Mouse (Mus musculus) limb, embryonic 10.5 days (tissue): ENCODE data around the gene Sec24b. TPM values are rescaled to one million over a fixed set of nuclear protein-coding genes. Genes with fewer than 3 reads are reported as not detected.

Source experiments
- DNase-seq: peaks from one replicate; pipeline ENCODE4 v3.0.0-alpha.2; 2017; ENCODE audit warnings: low spot score
- H3K27ac ChIP-seq: fragments of 300-500 bp; sonication (generic); 2 replicates; pipeline ENCODE4 v1.5.1; 2016; ENCODE audit warnings: mild to moderate bottlenecking
- H3K27me3 ChIP-seq: fragments of 300-500 bp; sonication (generic); 2 replicates; pipeline ENCODE4 v1.6.1; 2016; ENCODE audit warnings: low read depth, mild to moderate bottlenecking; ENCODE audit not compliant: poor library complexity, severe bottlenecking
- H3K36me3 ChIP-seq: fragments of 300-500 bp; sonication (generic); 2 replicates; pipeline ENCODE4 v1.6.1; 2016; ENCODE audit warnings: mild to moderate bottlenecking, moderate library complexity
- H3K4me1 ChIP-seq: fragments of 300-500 bp; sonication (generic); 2 replicates; pipeline ENCODE4 v1.6.1; 2016
- H3K4me3 ChIP-seq: fragments of 300-500 bp; sonication (generic); 2 replicates; pipeline ENCODE4 v1.5.1; 2016; ENCODE audit warnings: mild to moderate bottlenecking, moderate library complexity
- H3K9me3 ChIP-seq: fragments of 300-500 bp; sonication (generic); replicated peaks from 2 replicates; pipeline ENCODE4 v1.6.1; 2016; ENCODE audit warnings: mild to moderate bottlenecking
- WGBS: fragments of 180-500 bp; shearing (Covaris S2); methylation state at CpG from one replicate; pipeline ENCODE4 v1.1.7; 2016; 5-methylcytosine and 5-hydroxymethylcytosine counted together
- polyA plus RNA-seq: library from polyadenylated mRNA; unstranded; fragments of >200 nt; fragmentation: Nextera tagmentation; extraction: Ambion mirVana; gene quantifications from 2 replicates; pipeline ENCODE4 v1.2.1, GENCODE M21; 2016

The Sec24b gene
- polyA plus RNA-seq, 1 experiment from 2014 or later = 37.8 TPM

DNA sequence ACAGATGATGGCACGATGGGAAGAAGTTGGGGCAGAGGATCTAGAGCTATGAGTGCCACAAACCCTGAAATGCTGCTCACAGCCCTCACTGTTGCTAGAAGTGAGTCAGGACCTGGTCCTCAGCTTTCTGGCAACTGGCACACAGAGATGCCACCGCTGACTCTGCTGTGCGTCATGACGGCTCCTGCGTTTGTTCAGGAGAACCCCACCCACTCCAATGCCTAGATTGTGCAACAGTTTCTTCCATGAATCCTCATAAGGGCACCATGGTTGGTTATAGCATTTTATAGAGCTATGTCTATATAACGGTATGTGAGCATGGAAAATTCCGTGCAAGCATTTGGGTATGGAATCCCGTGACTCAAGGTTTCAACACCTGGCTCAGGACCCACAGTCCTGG, 96.7 kb downstream of the Sec24b start:
- Histone ChIP-seq H3K27me3 (peaks cover 22% of the 10 kb centered on the region), H3K27ac (no peak overlapping the region), H3K9me3 (no peaks in the 10 kb centered on the region), H3K36me3 (no peaks in the 10 kb centered on the region), H3K4me3 (no peak overlapping the region), H3K4me1 (peaks cover 14% of the 10 kb centered on the region)
- no peak for DNase-seq
- WGBS = 90% methylated on average over 8 of the region's 8 CpGs

GRCm38 (mm10) chr3:129962533-129962932, 98.8 kb downstream of the Sec24b start:
- Histone ChIP-seq H3K27ac (no peak overlapping the region), H3K4me1 (peaks cover 6% of the 10 kb centered on the region; the same call in 1 of the 2 replicates), H3K9me3 (no peaks in the 10 kb centered on the region), H3K27me3 (peaks cover under 1% of the 10 kb centered on the region), H3K36me3 (no peaks in the 10 kb centered on the region), H3K4me3 (no peak overlapping the region)
- DNase-seq = no peak
- WGBS = 70% methylated on average over 8 of the region's 8 CpGs

- WGBS = 86% methylated on average over 4 of the region's 4 CpGs
- DNase-seq = no peak
- no peaks in the 10 kb centered on the region for H3K27me3 ChIP-seq
Measured at GRCm38 (mm10) chr3:129953296-129953695, 108.1 kb downstream of the Sec24b start.

GRCm38 (mm10) chr3:129949158-129949773, 112.1 kb downstream of the Sec24b start:
- Histone ChIP-seq H3K27me3 (no peaks in the 10 kb centered on the region), H3K9me3 (no peaks in the 10 kb centered on the region), H3K4me3 (no peak overlapping the region), H3K27ac (no peak overlapping the region), H3K4me1 (0 out of 2 replicates have a peak, but pooled peaks cover 4% of the 10 kb centered on the region), H3K36me3 (no peaks in the 10 kb centered on the region)
- no peak for DNase-seq
- 82% methylated on average over 5 of the region's 5 CpGs for WGBS

More at GRCm38 (mm10) chr3:129953296-129953695, 108.1 kb downstream of the Sec24b start:
- H3K4me1 ChIP-seq = peaks cover 14% of the 10 kb centered on the region
- H3K9me3 ChIP-seq = no peaks in the 10 kb centered on the region
- H3K27ac ChIP-seq = no peak overlapping the region
- no peak overlapping the region for H3K4me3 ChIP-seq
- H3K36me3 ChIP-seq = no peaks in the 10 kb centered on the region

DNA sequence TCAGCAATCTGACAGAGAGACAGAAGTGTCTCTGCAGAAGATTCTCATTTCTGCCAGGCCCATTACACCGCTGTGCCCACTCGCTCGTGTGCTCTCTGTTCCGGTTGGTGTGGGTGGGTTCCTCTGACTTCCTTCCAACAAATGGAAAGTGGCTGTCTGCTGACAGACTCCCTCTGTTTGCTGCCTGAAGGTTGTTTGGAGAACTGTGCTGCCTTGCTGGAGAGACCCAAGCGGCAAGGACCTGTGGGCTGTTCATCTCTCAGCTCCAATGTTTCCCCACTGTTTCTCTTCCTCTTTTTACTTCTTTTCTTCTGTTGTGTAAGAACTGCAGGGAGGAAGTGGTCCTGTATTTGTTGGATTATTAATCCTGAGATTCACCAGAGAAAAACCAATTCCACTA, 113.0 kb downstream of the Sec24b start:
- WGBS = 96% methylated on average over 5 of the region's 5 CpGs
- Histone ChIP-seq H3K9me3 (no peaks in the 10 kb centered on the region), H3K4me3 (no peak overlapping the region), H3K4me1 (0 out of 2 replicates have a peak, but pooled peaks cover 4% of the 10 kb centered on the region), H3K27ac (no peak overlapping the region), H3K27me3 (no peaks in the 10 kb centered on the region), H3K36me3 (no peaks in the 10 kb centered on the region)
- DNase-seq = no peak

DNA sequence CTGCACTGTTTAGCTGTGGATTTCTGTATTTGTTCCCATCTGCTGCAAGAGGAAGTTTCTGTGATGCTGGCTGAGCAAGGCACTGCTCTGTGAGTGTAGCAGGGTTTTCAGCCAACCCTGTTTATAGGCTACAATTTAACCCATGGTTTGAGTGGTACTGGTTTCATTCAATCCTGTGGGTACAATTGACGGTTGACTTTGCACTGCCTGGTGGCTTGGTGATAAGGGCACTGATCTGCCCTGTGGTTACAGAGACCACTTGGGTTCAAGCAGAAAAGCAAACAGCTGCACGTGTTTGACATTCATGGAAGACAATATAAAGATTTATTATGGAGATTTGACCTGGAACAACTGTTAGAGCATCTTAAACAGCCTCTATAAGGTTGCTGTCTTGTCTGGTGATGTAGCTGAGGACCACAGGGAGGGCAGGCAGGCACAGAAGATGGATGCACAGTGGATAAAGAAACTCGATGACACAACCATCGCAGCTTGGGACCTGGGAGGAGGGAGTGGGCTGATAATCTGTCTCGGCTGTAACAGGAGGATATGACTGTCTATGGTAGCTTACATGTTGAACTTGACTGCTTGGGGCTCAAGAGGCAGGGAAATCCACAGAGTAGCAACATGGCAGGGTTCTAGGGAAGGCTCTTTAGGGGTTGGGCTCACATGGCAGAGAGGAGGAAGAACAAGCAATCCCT, 115.0 kb downstream of the Sec24b start:
- H3K27ac ChIP-seq = 0 out of 2 replicates have a peak overlapping the region, but pooled peaks have one; percentile 30
- no peaks in the 10 kb centered on the region for H3K27me3 ChIP-seq
- 0 out of 2 replicates have a peak, but pooled peaks cover 4% of the 10 kb centered on the region for H3K4me1 ChIP-seq
- no peak overlapping the region for H3K4me3 ChIP-seq
- 76% methylated on average over 5 of the region's 5 CpGs for WGBS
- H3K36me3 ChIP-seq = no peaks in the 10 kb centered on the region
- DNase-seq = no peak
- H3K9me3 ChIP-seq = no peaks in the 10 kb centered on the region

DNA sequence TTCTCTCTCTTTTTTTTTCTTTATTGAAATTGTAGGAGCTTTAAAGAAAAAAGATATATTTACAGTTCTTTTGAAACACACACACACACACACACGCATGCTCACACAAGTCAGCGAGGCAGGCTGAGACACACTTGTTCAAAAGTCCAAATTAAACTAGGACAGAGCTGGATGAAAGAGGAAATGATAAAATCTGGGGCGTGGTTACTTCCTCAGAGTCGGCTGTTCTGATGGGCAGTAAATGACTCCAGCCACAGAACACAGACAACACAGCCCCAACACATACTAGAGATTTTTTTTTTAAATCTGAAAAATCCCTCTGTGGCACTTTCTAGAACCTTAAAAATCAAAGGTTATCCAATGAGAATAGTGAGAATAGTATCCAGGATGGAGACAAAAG, 117.5 kb downstream of the Sec24b start:
- Histone ChIP-seq H3K4me3 (no peak overlapping the region), H3K4me1 (0 out of 2 replicates have a peak, but pooled peaks cover 4% of the 10 kb centered on the region), H3K9me3 (no peaks in the 10 kb centered on the region), H3K36me3 (no peaks in the 10 kb centered on the region), H3K27me3 (no peaks in the 10 kb centered on the region), H3K27ac (no peak overlapping the region)
- 77% methylated on average over 4 of the region's 4 CpGs for WGBS
- DNase-seq = no peak

GRCm38 (mm10) chr3:129941291-129941690, 120.1 kb downstream of the Sec24b start:
- Histone ChIP-seq H3K9me3 (no peaks in the 10 kb centered on the region), H3K4me3 (no peak overlapping the region), H3K4me1 (peaks cover 21% of the 10 kb centered on the region), H3K27me3 (no peaks in the 10 kb centered on the region), H3K27ac (no peak overlapping the region), H3K36me3 (no peaks in the 10 kb centered on the region)
- no peak for DNase-seq
- 96% methylated on average over 1 of the region's 1 CpGs for WGBS

- Histone ChIP-seq H3K4me3 (no peak overlapping the region), H3K4me1 (peaks cover 20% of the 10 kb centered on the region), H3K27ac (no peak overlapping the region), H3K36me3 (no peaks in the 10 kb centered on the region), H3K27me3 (no peaks in the 10 kb centered on the region), H3K9me3 (no peaks in the 10 kb centered on the region)
- no peak for DNase-seq
- 98% methylated on average over 2 of the region's 2 CpGs for WGBS
Measured at GRCm38 (mm10) chr3:129940780-129941179, 120.6 kb downstream of the Sec24b start.

- no peaks in the 10 kb centered on the region for H3K9me3 ChIP-seq
- H3K36me3 ChIP-seq = no peaks in the 10 kb centered on the region
- peaks cover 20% of the 10 kb centered on the region for H3K4me1 ChIP-seq
- H3K27me3 ChIP-seq = no peaks in the 10 kb centered on the region
- DNase-seq = no peak
- WGBS = 57% methylated on average over 7 of the region's 7 CpGs
- no peak overlapping the region for H3K27ac ChIP-seq
- H3K4me3 ChIP-seq = no peak overlapping the region
Measured at GRCm38 (mm10) chr3:129939058-129939457, 122.3 kb downstream of the Sec24b start.

DNA sequence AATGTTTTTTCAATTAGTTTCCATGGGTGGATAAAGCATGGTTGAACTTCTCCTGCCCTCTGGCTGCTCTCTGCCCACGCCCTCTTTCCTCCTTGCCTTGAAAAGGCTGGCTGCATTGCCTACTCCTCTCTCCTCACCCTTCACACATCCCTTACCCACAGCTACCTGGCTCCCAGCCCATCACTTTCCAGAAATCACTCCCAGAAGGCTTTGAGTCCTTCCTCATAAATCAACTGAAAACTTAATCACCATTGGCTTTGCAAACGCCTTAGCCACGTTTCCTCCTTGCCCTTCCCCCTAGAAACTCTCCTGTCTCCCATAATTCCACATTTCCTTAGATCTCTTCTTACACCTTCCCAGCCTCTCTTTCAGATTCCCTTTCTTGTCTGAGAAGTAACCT, 123.5 kb downstream of the Sec24b start:
- 28% methylated on average over 3 of the region's 3 CpGs for WGBS
- no peak for DNase-seq
- H3K9me3 ChIP-seq = no peaks in the 10 kb centered on the region
- no peak overlapping the region for H3K4me3 ChIP-seq
- peaks cover 20% of the 10 kb centered on the region for H3K4me1 ChIP-seq
- H3K27ac ChIP-seq = peak overlapping the region; percentile 70
- H3K27me3 ChIP-seq = no peaks in the 10 kb centered on the region
- H3K36me3 ChIP-seq = no peaks in the 10 kb centered on the region

DNA sequence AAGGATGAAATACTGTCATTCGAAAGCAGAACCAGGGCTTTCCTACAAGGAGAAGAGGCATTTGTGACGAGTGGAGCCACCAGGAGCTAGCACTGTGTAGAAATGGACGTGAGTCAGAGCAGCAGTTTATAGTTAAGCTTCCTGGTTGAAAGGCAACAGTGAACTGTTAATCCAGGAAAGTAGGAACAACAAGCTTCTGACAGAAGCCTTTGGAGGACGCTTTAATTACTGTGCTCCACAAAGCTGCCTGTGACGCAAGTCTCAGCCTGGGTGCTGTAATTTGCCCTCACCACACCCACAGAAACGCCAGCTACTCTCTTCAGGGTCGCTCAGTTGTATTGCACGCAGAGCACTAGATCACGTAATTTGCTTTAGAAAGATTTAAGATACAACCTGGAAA, 124.8 kb downstream of the Sec24b start:
- WGBS = 46% methylated on average over 9 of the region's 9 CpGs
- Histone ChIP-seq H3K4me3 (no peak overlapping the region), H3K9me3 (no peaks in the 10 kb centered on the region), H3K27ac (no peak overlapping the region), H3K27me3 (no peaks in the 10 kb centered on the region), H3K36me3 (no peaks in the 10 kb centered on the region), H3K4me1 (peaks cover 20% of the 10 kb centered on the region)
- no peak for DNase-seq
